Mouse (Mus musculus) G1E (cell line): ENCODE results near the gene Pik3r6.

ENCODE experiments used
- CTCF ChIP-seq: IDR thresholded peaks from 2 replicates; pipeline ENCODE4 v1.5.1; 2012; ENCODE audit warnings: low read depth, low read length, inconsistent platforms, mixed read lengths
- GATA1 ChIP-seq: IDR thresholded peaks from 2 replicates; pipeline ENCODE4 v1.6.1; 2012; ENCODE audit warnings: borderline replicate concordance, low read length, inconsistent platforms, mixed read lengths
- GATA2 ChIP-seq: IDR thresholded peaks from 2 replicates; pipeline ENCODE4 v1.6.1; 2012; ENCODE audit warnings: low read depth, low read length, inconsistent platforms, borderline replicate concordance
- POLR2AphosphoS5 ChIP-seq: IDR thresholded peaks from 2 replicates; pipeline ENCODE4 v1.6.1; 2012; ENCODE audit warnings: low read depth, low read length, inconsistent platforms; ENCODE audit not compliant: insufficient replicate concordance
- TAL1 ChIP-seq: conservative IDR thresholded peaks from 2 replicates; pipeline ENCODE4 v1.6.1; 2012; ENCODE audit warnings: low read depth, low read length, inconsistent platforms, mixed read lengths

DNA sequence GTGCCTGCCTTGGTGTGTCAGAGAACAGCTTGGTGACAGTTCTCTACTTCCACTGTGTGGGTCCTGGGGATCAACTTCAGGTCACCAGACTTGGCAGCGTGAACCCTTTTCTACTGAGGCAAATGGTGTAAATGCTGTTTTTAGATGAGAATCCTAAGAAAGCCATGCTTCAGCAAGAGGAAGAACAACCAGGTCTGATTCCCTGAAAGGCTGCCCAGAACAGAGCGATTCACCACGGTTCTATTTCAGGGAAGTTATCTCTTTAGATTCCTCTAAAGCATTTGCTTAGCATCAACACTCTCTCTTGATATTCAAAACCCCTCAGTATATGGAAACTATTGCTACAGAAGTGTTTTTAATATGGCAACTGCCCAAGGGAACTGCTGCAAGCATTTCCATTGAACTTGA, 24.2 kb upstream of the Pik3r6 start:
- TF ChIP-seq TAL1 (no peak), CTCF (no peak), GATA1 (no peak), GATA2 (no peak), POLR2AphosphoS5 (no peak)
